Mouse (Mus musculus) olfactory bulb, adult 2 months (tissue): ENCODE data around the gene Dmrta2. TPM values are rescaled to one million over a fixed set of nuclear protein-coding genes. Genes with fewer than 3 reads are reported as not detected.

Source experiments
- H3K27ac ChIP-seq: fragments of 200-500 bp; 2 replicates; pipeline ENCODE4 v1.5.1; 2012; ENCODE audit warnings: low read depth, low read length; ENCODE audit not compliant: insufficient read depth
- H3K4me1 ChIP-seq: fragments of 200-500 bp; 2 replicates; pipeline ENCODE4 v1.6.1; 2012; ENCODE audit warnings: low read length; ENCODE audit not compliant: control insufficient read depth, insufficient read depth
- H3K4me3 ChIP-seq: fragments of 200-500 bp; 2 replicates; pipeline ENCODE4 v1.5.1; 2012; ENCODE audit warnings: mild to moderate bottlenecking, low read depth, low read length, moderate library complexity; ENCODE audit not compliant: insufficient read depth
- CTCF ChIP-seq: fragments of 200-500 bp; IDR thresholded peaks from 2 replicates; pipeline ENCODE4 v1.5.1; 2012; ENCODE audit warnings: low read depth, mild to moderate bottlenecking, low read length, moderate library complexity; ENCODE audit not compliant: insufficient read depth
- POLR2A ChIP-seq: fragments of 200-500 bp; IDR thresholded peaks from 2 replicates; pipeline ENCODE4 v1.6.1; 2012; ENCODE audit warnings: mild to moderate bottlenecking, low read depth, low read length, moderate library complexity; ENCODE audit not compliant: insufficient read depth
- WGBS: fragments of 180-500 bp; shearing (Covaris S2); methylation state at CpG from one replicate; pipeline ENCODE4 v1.1.7; 2018; 5-methylcytosine and 5-hydroxymethylcytosine counted together
- polyA plus RNA-seq: library from polyadenylated mRNA; stranded (reverse); fragments of >200 nt; gene quantifications from 2 replicates; pipeline ENCODE4 v1.2.4, GENCODE M21; 2012; ENCODE audit warnings: low replicate concordance; ENCODE audit not compliant: missing spikeins, insufficient read depth, insufficient read length

Dmrta2 gene
- polyA plus RNA-seq, 1 experiment: not detected

GRCm38 (mm10) chr4:109978068-109978857 lies 410 bp downstream of the Dmrta2 start:
- WGBS: 1% methylated on average over 56 of the region's 56 CpGs
- Histone ChIP-seq H3K27ac (no peak overlapping the region), H3K4me3 (peak overlapping the region; percentile 32), H3K4me1 (peaks cover 31% of the 10 kb centered on the region)
- no peak for TF ChIP-seq POLR2A
- TF ChIP-seq CTCF: no peak

- no peak overlapping the region for H3K4me3 ChIP-seq
- 14% methylated on average over 9 of the region's 9 CpGs for WGBS
- peaks cover 32% of the 10 kb centered on the region for H3K4me1 ChIP-seq
- TF ChIP-seq POLR2A (no peak), CTCF (no peak)
- H3K27ac ChIP-seq: no peak overlapping the region
These were observed 1.0 kb downstream of the Dmrta2 start for GRCm38 (mm10) chr4:109978858-109979340.

GRCm38 (mm10) chr4:109979461-109980320 lies 1.8 kb downstream of the Dmrta2 start:
- peak overlapping the region; percentile 11; the same call in 1 of the 2 replicates for H3K4me3 ChIP-seq
- peaks cover 31% of the 10 kb centered on the region for H3K4me1 ChIP-seq
- no peak overlapping the region for H3K27ac ChIP-seq
- WGBS: 4% methylated on average over 66 of the region's 66 CpGs
- TF ChIP-seq CTCF (no peak), POLR2A (no peak)

- TF ChIP-seq CTCF (no peak), POLR2A (no peak)
- no peak overlapping the region for H3K27ac ChIP-seq
- H3K4me3 ChIP-seq: no peak overlapping the region
- H3K4me1 ChIP-seq: peaks cover 31% of the 10 kb centered on the region
- WGBS: 17% methylated on average over 29 of the region's 29 CpGs
These were observed 2.6 kb downstream of the Dmrta2 start for GRCm38 (mm10) chr4:109980321-109981082.

GRCm38 (mm10) chr4:109981083-109981870 lies 3.4 kb downstream of the Dmrta2 start:
- 11% methylated on average over 37 of the region's 37 CpGs for WGBS
- no peak for TF ChIP-seq CTCF
- no peak for TF ChIP-seq POLR2A
- H3K4me3 ChIP-seq: peak overlapping the region; percentile 30
- peaks cover 31% of the 10 kb centered on the region for H3K4me1 ChIP-seq
- no peak overlapping the region for H3K27ac ChIP-seq

GRCm38 (mm10) chr4:109981871-109982680 lies 4.2 kb downstream of the Dmrta2 start:
- WGBS: 5% methylated on average over 99 of the region's 99 CpGs
- peaks cover 30% of the 10 kb centered on the region for H3K4me1 ChIP-seq
- TF ChIP-seq POLR2A: no peak
- no peak for TF ChIP-seq CTCF
- peak overlapping the region; percentile 30 for H3K4me3 ChIP-seq
- H3K27ac ChIP-seq: no peak overlapping the region

- Histone ChIP-seq H3K4me3 (peak overlapping the region; percentile 30; the same call in 1 of the 2 replicates), H3K4me1 (peaks cover 23% of the 10 kb centered on the region), H3K27ac (no peak overlapping the region)
- WGBS: 22% methylated on average over 30 of the region's 30 CpGs
- no peak for TF ChIP-seq POLR2A
- TF ChIP-seq CTCF: no peak
These were observed 4.9 kb downstream of the Dmrta2 start for GRCm38 (mm10) chr4:109982681-109983265.
